Mouse (Mus musculus): ENCODE data around the gene Gm47841.

DNA sequence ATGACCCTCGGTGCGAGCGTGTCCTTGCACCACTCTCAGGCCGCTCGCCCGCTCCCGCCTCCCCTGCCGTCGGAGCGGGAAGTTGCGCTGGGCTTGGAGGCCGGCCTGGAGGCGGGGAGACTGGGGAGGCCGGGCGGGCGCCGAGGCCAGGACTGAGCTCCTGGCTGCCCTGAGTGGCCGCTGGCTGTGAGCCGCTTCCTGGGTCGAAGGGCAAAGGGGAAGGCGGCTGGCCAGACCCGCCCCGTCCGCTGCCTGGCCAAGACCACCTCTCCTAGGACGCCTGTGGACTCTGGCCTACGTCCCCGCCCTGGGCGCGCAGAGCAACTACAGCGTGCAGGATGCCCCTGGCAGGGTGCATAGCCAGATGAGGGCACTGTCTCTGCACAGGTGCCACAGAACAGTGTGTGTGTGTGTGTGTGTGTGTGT lies 31.5 kb upstream of the Gm47841 start:
- no peak for TF ChIP-seq HCFC1 (IDR thresholded peaks at IDR 0.05; ENCODE audit: borderline replicate concordance, insufficient read depth, low read length)
- TF ChIP-seq CHD2 (IDR thresholded peaks at IDR 0.05; ENCODE audit: low read depth, low read length), result no peak
- TF ChIP-seq MAFK (IDR thresholded peaks at IDR 0.05; ENCODE audit: insufficient read depth, low read depth, low read length), result no peak
- no peak for TF ChIP-seq ZC3H11A (IDR thresholded peaks at IDR 0.05; ENCODE audit: borderline replicate concordance, low read depth, low read length)
- no peak for TF ChIP-seq ZNF384 (IDR thresholded peaks at IDR 0.05; ENCODE audit: low read depth, low read length)

All from ES-E14 (cell line).